15 mouse cellular contexts compared by ENCODE assay signal in the genomic region with DNA sequence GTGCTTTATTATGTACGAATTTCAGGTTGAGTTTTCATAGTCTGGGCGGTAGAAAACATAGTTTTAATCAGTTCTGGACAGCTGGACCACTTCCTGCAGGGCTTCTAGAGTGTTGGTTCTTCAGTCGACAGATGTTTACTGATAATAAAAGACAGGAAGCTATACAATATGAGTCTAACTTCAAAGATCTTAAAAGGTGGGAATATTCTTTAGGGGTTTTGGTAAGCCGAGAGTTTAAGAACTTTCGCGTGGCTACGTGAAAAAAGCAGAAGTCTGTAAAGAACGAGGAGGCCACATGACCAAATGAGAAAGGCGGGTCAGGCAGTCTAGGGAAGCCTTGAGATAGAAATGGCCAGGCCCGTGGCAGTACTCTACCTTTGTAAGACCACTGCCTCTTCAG. TPM values are rescaled to one million over a fixed set of nuclear protein-coding genes. Genes with fewer than 3 reads are reported as not detected.
DNase-seq lines count a peak whose midpoint lies in the region; ATAC-seq and TF ChIP-seq lines count a peak whose summit lies in the region.
"Had no signal": no experiment of that assay in that cellular context is flagged by ENCODE, and none has a peak within 500 bp of the region (broad histone marks: within the 10 kb centered on the region; RNA-seq: fewer than 3 reads in every experiment).

No protein-coding gene starts in this region.

- no peak overlapping the region for H3K4me2 ChIP-seq in intestine, embryonic 14.5 days (ENCODE audit: low read length)
- H3K4me2 ChIP-seq in intestine, embryonic 16.5 days (ENCODE audit: low read depth, low read length), result no peak overlapping the region
- no peak overlapping the region for H3K4me2 ChIP-seq in stomach, embryonic 14.5 days (replicated peaks; ENCODE audit: low read depth, low read length)
- H3K4me2 ChIP-seq in stomach, postnatal 0 days (replicated peaks; ENCODE audit: low read depth), result no peak overlapping the region
- 0 out of 2 replicates have a peak overlapping the region, but pooled peaks have one; percentile 0 for H3K4me2 ChIP-seq in liver, embryonic 13.5 days
- H3K4me2 ChIP-seq: midbrain, embryonic 13.5 days; neural tube, embryonic 13.5 days had no signal

- H3K9me3 ChIP-seq in intestine, embryonic 14.5 days (ENCODE audit: control insufficient read depth, low read length), result no peaks in the 10 kb centered on the region
- no peaks in the 10 kb centered on the region for H3K9me3 ChIP-seq in intestine, embryonic 16.5 days (ENCODE audit: control insufficient read depth, low read length)
- H3K9me3 ChIP-seq in stomach, embryonic 14.5 days (ENCODE audit: control insufficient read depth, low read depth, low read length), result no peaks in the 10 kb centered on the region
- no peaks in the 10 kb centered on the region for H3K9me3 ChIP-seq in stomach, postnatal 0 days (ENCODE audit: control insufficient read depth, low read length)
- H3K9me3 ChIP-seq in liver, embryonic 13.5 days (replicated peaks), result no peaks in the 10 kb centered on the region
- H3K9me3 ChIP-seq: midbrain, embryonic 13.5 days; neural tube, embryonic 13.5 days had no signal

- H3K9ac ChIP-seq in intestine, embryonic 14.5 days (ENCODE audit: low read length), result no peak overlapping the region
- H3K9ac ChIP-seq in intestine, embryonic 16.5 days (ENCODE audit: low read depth, low read length), result no peak overlapping the region
- H3K9ac ChIP-seq in stomach, embryonic 14.5 days (replicated peaks; ENCODE audit: low read depth, low read length), result no peak overlapping the region
- H3K9ac ChIP-seq in stomach, postnatal 0 days (ENCODE audit: low read length), result no peak overlapping the region
- H3K9ac ChIP-seq in liver, embryonic 13.5 days, result no peak overlapping the region
- H3K9ac ChIP-seq: midbrain, embryonic 13.5 days; neural tube, embryonic 13.5 days had no signal

- H3K36me3 ChIP-seq in intestine, embryonic 14.5 days (ENCODE audit: control insufficient read depth, insufficient read depth, low read length), result no peaks in the 10 kb centered on the region
- H3K36me3 ChIP-seq in intestine, embryonic 16.5 days (ENCODE audit: control insufficient read depth, insufficient read depth, low read length), result no peaks in the 10 kb centered on the region
- H3K36me3 ChIP-seq in stomach, embryonic 14.5 days (ENCODE audit: control insufficient read depth, insufficient read depth, low read length), result no peaks in the 10 kb centered on the region
- H3K36me3 ChIP-seq in stomach, postnatal 0 days (ENCODE audit: control insufficient read depth, insufficient read depth, low read length), result no peaks in the 10 kb centered on the region
- H3K36me3 ChIP-seq in liver, embryonic 13.5 days, result no peaks in the 10 kb centered on the region
- no peaks in the 10 kb centered on the region for H3K36me3 ChIP-seq in splenic B cell, adult 2 months (ENCODE audit: control insufficient read depth, insufficient read depth, low read length, poor library complexity, severe bottlenecking)
- H3K36me3 ChIP-seq: midbrain, embryonic 13.5 days; neural tube, embryonic 13.5 days had no signal

- H3K4me1 ChIP-seq in intestine, embryonic 14.5 days (replicated peaks; ENCODE audit: control insufficient read depth, insufficient read depth, low read length), result peaks cover 16% of the 10 kb centered on the region
- peaks cover 5% of the 10 kb centered on the region for H3K4me1 ChIP-seq in intestine, embryonic 16.5 days (ENCODE audit: control insufficient read depth, insufficient read depth, low read length)
- peaks cover 6% of the 10 kb centered on the region; the same call in 1 of the 2 replicates for H3K4me1 ChIP-seq in stomach, embryonic 14.5 days (ENCODE audit: control insufficient read depth, insufficient read depth, low read length)
- no peaks in the 10 kb centered on the region for H3K4me1 ChIP-seq in stomach, postnatal 0 days (replicated peaks; ENCODE audit: control insufficient read depth, insufficient read depth)
- peaks cover 20% of the 10 kb centered on the region for H3K4me1 ChIP-seq in liver, embryonic 13.5 days (replicated peaks)
- H3K4me1 ChIP-seq: neural tube, embryonic 13.5 days had no signal

- no peak overlapping the region for H3K4me3 ChIP-seq in intestine, embryonic 14.5 days (ENCODE audit: low read depth, low read length)
- H3K4me3 ChIP-seq in intestine, embryonic 16.5 days (ENCODE audit: low read length), result no peak overlapping the region
- no peak overlapping the region for H3K4me3 ChIP-seq in stomach, embryonic 14.5 days (ENCODE audit: low read depth, low read length)
- H3K4me3 ChIP-seq in stomach, postnatal 0 days (ENCODE audit: low read depth, low read length), result no peak overlapping the region
- H3K4me3 ChIP-seq in liver, embryonic 13.5 days (replicated peaks), result no peak overlapping the region
- H3K4me3 ChIP-seq: layer of hippocampus, adult 2 months; midbrain, embryonic 13.5 days; neural tube, embryonic 13.5 days had no signal

- no peak for ATAC-seq in intestine, embryonic 14.5 days (replicated peaks; ENCODE audit: low FRiP score, low TSS enrichment, low read depth)
- no peak for ATAC-seq in intestine, embryonic 16.5 days
- no peak for ATAC-seq in stomach, embryonic 14.5 days (ENCODE audit: insufficient number of reproducible peaks, insufficient read depth, low FRiP score, low read depth)
- ATAC-seq in stomach, postnatal 0 days (ENCODE audit: low FRiP score, low TSS enrichment), result no peak
- peak; percentile 65 for ATAC-seq in liver, embryonic 13.5 days (ENCODE audit: low read depth)
- ATAC-seq: CD4-positive, CD25-positive, alpha-beta regulatory T cell, adult 4 months; inflammation-experienced regulatory T-cells, adult 6 months; midbrain, embryonic 13.5 days had no signal

- H3K27ac ChIP-seq in intestine, embryonic 14.5 days (ENCODE audit: low read depth), result peak overlapping the region; percentile 9; the same call in 1 of the 2 replicates
- H3K27ac ChIP-seq in intestine, embryonic 16.5 days (ENCODE audit: low read length), result no peak overlapping the region
- H3K27ac ChIP-seq in stomach, embryonic 14.5 days (ENCODE audit: low read length), result peak overlapping the region; percentile 58
- no peak overlapping the region for H3K27ac ChIP-seq in stomach, postnatal 0 days (replicated peaks)
- H3K27ac ChIP-seq in liver, embryonic 13.5 days, result no peak overlapping the region
- H3K27ac ChIP-seq: layer of hippocampus, adult 2 months; midbrain, embryonic 13.5 days had no signal

- peak; percentile 42 for DNase-seq in intestine, embryonic 14.5 days (ENCODE audit: low spot score)
- no peak for DNase-seq in stomach, postnatal 0 days (ENCODE audit: low spot score)
- DNase-seq in liver, embryonic 13.5 days, result no peak
- peak; percentile 40 for DNase-seq in splenic B cell, adult 2 months (ENCODE audit: low read depth, low spot score)
- DNase-seq in layer of hippocampus, postnatal 14 days (ENCODE audit: low spot score in 2 of 2), result no peak
- no peak for DNase-seq in adrenal gland, adult 18-20 months (ENCODE audit: low spot score in 2 of 2)
- DNase-seq: adrenal gland, postnatal 14 days; right cerebral cortex, postnatal 14 days had no signal

- WGBS in intestine, embryonic 14.5 days, result 34% methylated on average over 10 of the region's 10 CpGs
- WGBS in intestine, embryonic 16.5 days, result 46% methylated on average over 10 of the region's 10 CpGs
- 27% methylated on average over 10 of the region's 10 CpGs for whole genome bisulfite sequencing in stomach, embryonic 14.5 days
- WGBS in stomach, postnatal 0 days, result 34% methylated on average over 10 of the region's 10 CpGs
- 8% methylated on average over 10 of the region's 10 CpGs for WGBS in liver, embryonic 13.5 days (ENCODE audit: insufficient replicate concordance)

- no peak for TF ChIP-seq EP300 in stomach, postnatal 0 days (optimal IDR thresholded peaks at IDR 0.05)

- no peaks in the 10 kb centered on the region for H3K27me3 ChIP-seq in intestine, embryonic 14.5 days (replicated peaks; ENCODE audit: control insufficient read depth, insufficient read depth, low read length)
- no peaks in the 10 kb centered on the region for H3K27me3 ChIP-seq in intestine, embryonic 16.5 days (replicated peaks; ENCODE audit: control insufficient read depth, insufficient read depth, low read length)
- no peaks in the 10 kb centered on the region for H3K27me3 ChIP-seq in stomach, embryonic 14.5 days (ENCODE audit: control insufficient read depth, insufficient read depth, low read length)
- no peaks in the 10 kb centered on the region for H3K27me3 ChIP-seq in stomach, postnatal 0 days (ENCODE audit: control insufficient read depth, insufficient read depth, low read length)
- H3K27me3 ChIP-seq in liver, embryonic 13.5 days, result no peaks in the 10 kb centered on the region
- no peaks in the 10 kb centered on the region for H3K27me3 ChIP-seq in splenic B cell, adult 2 months (ENCODE audit: control insufficient read depth, insufficient read depth, low read length, poor library complexity, severe bottlenecking)
- H3K27me3 ChIP-seq: midbrain, embryonic 13.5 days; neural tube, embryonic 13.5 days had no signal

- TF ChIP-seq CTCF in stomach, postnatal 0 days (IDR thresholded peaks at IDR 0.05; ENCODE audit: low read depth), result no peak

RNA-seq across cellular contexts. Expression of a gene that starts 29.5 kb away (rescaled TPM):
- 129 and 141 TPM in 2 replicates for polyA plus RNA-seq in intestine, embryonic 14.5 days (2014; fragmentation: Nextera tagmentation; extraction: Ambion mirVana)
- 74.2 and 78.7 TPM in 2 replicates for polyA plus RNA-seq in intestine, embryonic 16.5 days (2015; fragmentation: Nextera tagmentation; extraction: Ambion mirVana)
- 149 and 154 TPM in 2 replicates for polyA plus RNA-seq in stomach, embryonic 14.5 days (2014; fragmentation: Nextera tagmentation; extraction: Ambion mirVana)
- 55.3 and 63.0 TPM in 2 replicates for polyA plus RNA-seq in stomach, postnatal 0 days (2015; fragmentation: Nextera tagmentation; extraction: Ambion mirVana)
- polyA plus RNA-seq in liver, embryonic 13.5 days (2015; fragmentation: Nextera tagmentation; extraction: Ambion mirVana), result 33.8 and 45.3 TPM in 2 replicates
- 10 to 100 TPM; 52.6 to 57.4 TPM for total RNA-seq in layer of hippocampus, postnatal 14 days (2021)
- total RNA-seq in adrenal gland, adult 18-20 months (2021), result 100 to 1,000 TPM; 103 to 210 TPM

Comparison
In these comparisons a context has a peak if more than half of its experiments do, and no peak if none do; other contexts are left out.
1. H3K27ac ChIP-seq: peak in intestine, embryonic 14.5 days (single experiment) and stomach, embryonic 14.5 days (single experiment); none in intestine, embryonic 16.5 days (single experiment), stomach, postnatal 0 days (single experiment) and liver, embryonic 13.5 days (single experiment).
2. DNase-seq: peak in intestine, embryonic 14.5 days (single experiment) and splenic B cell, adult 2 months (single experiment); none in stomach, postnatal 0 days (single experiment), liver, embryonic 13.5 days (single experiment), layer of hippocampus, postnatal 14 days (0 of 2) and adrenal gland, adult 18-20 months (0 of 2).